Mouse (Mus musculus) lung, embryonic 14.5 days (tissue): ENCODE data around the gene Ap1m2. TPM values are rescaled to one million over a fixed set of nuclear protein-coding genes. Genes with fewer than 3 reads are reported as not detected.
"Not testable (repeated sequence)": the region's sequence is repeated elsewhere in the genome, so short reads cannot be mapped to it uniquely, and the experiment has no call there.

ENCODE experiments used
- ATAC-seq: fragments of 200-750 bp; cut with Nextera tagmentation; 2 replicates; pipeline ENCODE4 v1.8.0; 2017; ENCODE audit warnings: mild to moderate bottlenecking, moderate TSS enrichment, moderate library complexity; ENCODE audit not compliant: insufficient read depth
- DNase-seq: peaks from one replicate; pipeline ENCODE4 v3.0.0-alpha.2; 2015
- H3K27ac ChIP-seq: fragments of 300-500 bp; sonication (generic); 2 replicates; pipeline ENCODE4 v1.5.1; 2014; ENCODE audit warnings: low read depth, mild to moderate bottlenecking, moderate library complexity
- H3K27me3 ChIP-seq: fragments of 300-500 bp; sonication (generic); 2 replicates; pipeline ENCODE4 v1.6.1; 2014; ENCODE audit warnings: low read length, control low read depth; ENCODE audit not compliant: insufficient read depth
- H3K36me3 ChIP-seq: fragments of 300-500 bp; sonication (generic); 2 replicates; pipeline ENCODE4 v1.6.1; 2014; ENCODE audit warnings: control low read depth; ENCODE audit not compliant: insufficient read depth
- H3K4me1 ChIP-seq: fragments of 300-500 bp; sonication (generic); 2 replicates; pipeline ENCODE4 v1.6.1; 2014; ENCODE audit warnings: antibody characterized with exemption, control low read depth; ENCODE audit not compliant: insufficient read depth
- H3K4me2 ChIP-seq: fragments of 300-500 bp; sonication (generic); 2 replicates; pipeline ENCODE4 v1.6.1; 2014; ENCODE audit warnings: mild to moderate bottlenecking
- H3K4me3 ChIP-seq: fragments of 300-500 bp; sonication (generic); 2 replicates; pipeline ENCODE4 v1.5.1; 2014; ENCODE audit warnings: low read depth, low read length
- H3K9ac ChIP-seq: fragments of 300-500 bp; sonication (generic); 2 replicates; pipeline ENCODE4 v1.6.1; 2014
- H3K9me3 ChIP-seq: fragments of 300-500 bp; sonication (generic); 2 replicates; pipeline ENCODE4 v1.6.1; 2016; ENCODE audit warnings: low read depth, low read length, control low read depth
- CTCF ChIP-seq: IDR thresholded peaks from 2 replicates; pipeline ENCODE4 v1.5.1; 2016; ENCODE audit warnings: antibody characterized with exemption, low read depth
- WGBS: fragments of 180-500 bp; shearing (Covaris S2); extraction: QIAGEN DNeasy Blood & Tissue Kit; methylation state at CpG from one replicate; pipeline ENCODE4 v1.1.7; 2014; 5-methylcytosine and 5-hydroxymethylcytosine counted together
- polyA plus RNA-seq: library from polyadenylated mRNA; unstranded; fragments of >200 nt; fragmentation: Nextera tagmentation; extraction: Ambion mirVana; gene quantifications from 2 replicates; pipeline ENCODE4 v1.2.1, GENCODE M21; 2014

Gene Ap1m2
- polyA plus RNA-seq, 1 experiment from 2014 or later = 45.7 TPM

DNA sequence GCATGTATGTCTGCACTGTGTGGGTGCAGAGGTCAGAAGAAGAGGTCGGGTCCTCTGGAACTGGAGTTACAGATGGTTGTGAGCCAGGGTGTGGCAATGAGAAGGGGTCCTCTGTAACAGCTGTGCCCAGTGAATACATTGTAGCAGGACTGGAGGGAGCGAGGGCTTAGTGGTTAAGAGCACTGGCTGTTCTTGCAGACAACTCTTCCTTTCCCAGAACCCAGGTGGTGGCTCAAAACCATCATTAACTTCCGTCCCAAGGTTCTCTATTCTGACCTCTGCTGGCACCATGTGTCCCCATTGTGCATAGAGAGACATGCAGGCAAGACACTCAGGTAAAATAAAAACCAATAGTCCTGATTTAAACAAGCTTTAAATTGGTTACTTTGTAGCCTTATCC, 15.4 kb upstream of the Ap1m2 start:
- 71% methylated on average over 3 of the region's 3 CpGs for WGBS
- no peaks in the 10 kb centered on the region for H3K27me3 ChIP-seq

GRCm38 (mm10) chr9:21324269-21324668, 12.1 kb upstream of the Ap1m2 start:
- Histone ChIP-seq H3K4me1 (peaks cover 7% of the 10 kb centered on the region; the same call in 1 of the 2 replicates), H3K4me2 (no peak overlapping the region), H3K9ac (no peak overlapping the region), H3K9me3 (no peaks in the 10 kb centered on the region), H3K36me3 (0 out of 2 replicates have a peak, but pooled peaks cover 5% of the 10 kb centered on the region), H3K27me3 (no peaks in the 10 kb centered on the region), H3K4me3 (no peak overlapping the region), H3K27ac (no peak overlapping the region)
- no peak for TF ChIP-seq CTCF
- no peak for ATAC-seq
- WGBS = 84% methylated on average over 11 of the region's 11 CpGs
- DNase-seq = no peak

More for the DNA sequence above, 15.4 kb upstream of the Ap1m2 start:
- TF ChIP-seq CTCF = no peak
- no peak overlapping the region for H3K9ac ChIP-seq
- peaks cover 3% of the 10 kb centered on the region; the same call in 1 of the 2 replicates for H3K4me1 ChIP-seq
- H3K27ac ChIP-seq = no peak overlapping the region
- H3K9me3 ChIP-seq = no peaks in the 10 kb centered on the region
- ATAC-seq (no peak), DNase-seq (no peak)
- 0 out of 2 replicates have a peak, but pooled peaks cover 5% of the 10 kb centered on the region for H3K36me3 ChIP-seq
- no peak overlapping the region for H3K4me3 ChIP-seq
- H3K4me2 ChIP-seq = no peak overlapping the region

DNA sequence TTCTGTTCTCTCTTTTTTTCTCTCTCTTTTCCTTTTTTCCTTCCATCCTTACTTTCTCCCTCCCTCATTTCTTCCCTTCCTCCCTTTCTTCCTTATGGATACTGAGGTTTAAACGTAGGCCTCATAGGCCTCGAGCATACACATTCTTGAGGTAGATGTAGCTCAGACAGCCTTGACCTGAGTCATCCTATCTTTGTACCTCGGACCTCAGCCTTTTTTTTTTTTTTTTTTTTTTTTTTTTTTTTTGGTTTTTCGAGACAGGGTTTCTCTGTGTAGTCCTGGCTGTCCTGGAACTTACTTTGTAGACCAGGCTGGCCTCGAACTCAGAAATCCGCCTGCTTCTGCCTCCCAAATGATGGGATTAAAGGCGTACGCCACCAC, 10.8 kb upstream of the Ap1m2 start:
- not testable (repeated sequence) for H3K4me1 ChIP-seq, H3K4me2 ChIP-seq, H3K27me3 ChIP-seq, ATAC-seq, H3K9me3 ChIP-seq, H3K27ac ChIP-seq, H3K4me3 ChIP-seq, H3K9ac ChIP-seq, DNase-seq, H3K36me3 ChIP-seq
- WGBS = 85% methylated on average over 8 of the region's 8 CpGs

DNA sequence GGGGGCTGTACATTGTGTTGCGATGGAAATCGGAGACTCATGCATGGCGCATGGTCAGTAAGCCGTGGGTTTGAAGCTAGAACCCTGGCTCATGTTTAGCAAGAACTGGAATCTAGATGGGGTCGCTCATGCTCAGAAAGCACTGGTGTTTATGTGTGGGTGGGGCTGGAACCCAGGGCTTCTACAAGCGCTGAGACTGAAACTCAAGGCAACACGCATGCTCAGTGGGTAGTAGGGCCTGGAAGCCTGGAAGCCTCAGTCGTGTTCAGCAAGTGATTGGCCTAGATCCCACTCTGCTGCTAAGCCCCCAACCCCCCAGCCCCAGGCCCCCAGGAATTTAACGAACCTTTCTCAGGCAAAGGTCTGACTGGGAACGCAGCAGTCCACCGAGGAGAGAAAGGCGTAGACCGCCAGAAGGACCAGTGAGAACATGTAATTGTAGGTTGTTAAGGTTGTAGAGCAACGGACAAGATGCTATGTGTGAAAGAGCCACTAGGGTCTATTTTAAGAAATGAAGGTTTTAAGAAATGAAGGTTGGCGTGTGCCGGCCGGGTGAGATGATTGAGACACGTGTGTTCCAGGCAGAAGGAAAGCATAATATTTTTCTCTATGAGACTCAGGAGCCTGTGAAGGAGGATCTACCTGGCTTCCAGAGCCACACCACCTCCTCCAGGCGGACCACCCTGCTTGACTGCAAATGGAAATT, 10.2 kb upstream of the Ap1m2 start:
- no peak for ATAC-seq

DNA sequence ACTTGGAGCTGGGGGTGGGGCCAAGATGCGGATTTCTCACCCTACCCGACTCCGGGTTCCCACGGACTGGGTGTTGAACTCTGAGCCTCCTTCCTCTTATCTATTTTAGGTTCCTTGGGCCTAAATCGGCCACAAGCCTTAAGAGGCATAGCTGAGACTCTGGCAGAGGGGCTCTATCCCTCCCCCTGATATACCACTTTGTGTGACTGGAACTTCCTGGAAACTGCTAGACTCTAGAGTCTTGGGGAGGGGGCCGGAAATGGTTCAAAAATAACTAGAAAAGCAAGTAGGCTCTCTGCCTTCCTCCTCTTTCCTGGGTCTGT, 9.3 kb upstream of the Ap1m2 start:
- ATAC-seq (peak; percentile 37; the same call in 1 of the 2 replicates), DNase-seq (peak; percentile 52)
- TF ChIP-seq CTCF = no peak
- Histone ChIP-seq H3K4me3 (peak overlapping the region; percentile 63), H3K9ac (peak overlapping the region; percentile 67), H3K4me1 (peaks cover 7% of the 10 kb centered on the region; the same call in 1 of the 2 replicates), H3K36me3 (0 out of 2 replicates have a peak, but pooled peaks cover 5% of the 10 kb centered on the region), H3K27ac (no peak overlapping the region), H3K9me3 (no peaks in the 10 kb centered on the region), H3K4me2 (peak overlapping the region; percentile 96), H3K27me3 (no peaks in the 10 kb centered on the region)
- WGBS = 8% methylated on average over 6 of the region's 6 CpGs

More for the DNA sequence above, 10.2 kb upstream of the Ap1m2 start:
- no peaks in the 10 kb centered on the region for H3K27me3 ChIP-seq
- no peak for DNase-seq
- H3K27ac ChIP-seq = no peak overlapping the region
- peak overlapping the region; percentile 96 for H3K4me2 ChIP-seq
- H3K9me3 ChIP-seq = no peaks in the 10 kb centered on the region
- peaks cover 7% of the 10 kb centered on the region; the same call in 1 of the 2 replicates for H3K4me1 ChIP-seq
- 0 out of 2 replicates have a peak, but pooled peaks cover 5% of the 10 kb centered on the region for H3K36me3 ChIP-seq
- no peak for TF ChIP-seq CTCF
- no peak overlapping the region for H3K9ac ChIP-seq
- H3K4me3 ChIP-seq = peak overlapping the region; percentile 63; the same call in 1 of the 2 replicates
- WGBS = 81% methylated on average over 19 of the region's 19 CpGs

DNA sequence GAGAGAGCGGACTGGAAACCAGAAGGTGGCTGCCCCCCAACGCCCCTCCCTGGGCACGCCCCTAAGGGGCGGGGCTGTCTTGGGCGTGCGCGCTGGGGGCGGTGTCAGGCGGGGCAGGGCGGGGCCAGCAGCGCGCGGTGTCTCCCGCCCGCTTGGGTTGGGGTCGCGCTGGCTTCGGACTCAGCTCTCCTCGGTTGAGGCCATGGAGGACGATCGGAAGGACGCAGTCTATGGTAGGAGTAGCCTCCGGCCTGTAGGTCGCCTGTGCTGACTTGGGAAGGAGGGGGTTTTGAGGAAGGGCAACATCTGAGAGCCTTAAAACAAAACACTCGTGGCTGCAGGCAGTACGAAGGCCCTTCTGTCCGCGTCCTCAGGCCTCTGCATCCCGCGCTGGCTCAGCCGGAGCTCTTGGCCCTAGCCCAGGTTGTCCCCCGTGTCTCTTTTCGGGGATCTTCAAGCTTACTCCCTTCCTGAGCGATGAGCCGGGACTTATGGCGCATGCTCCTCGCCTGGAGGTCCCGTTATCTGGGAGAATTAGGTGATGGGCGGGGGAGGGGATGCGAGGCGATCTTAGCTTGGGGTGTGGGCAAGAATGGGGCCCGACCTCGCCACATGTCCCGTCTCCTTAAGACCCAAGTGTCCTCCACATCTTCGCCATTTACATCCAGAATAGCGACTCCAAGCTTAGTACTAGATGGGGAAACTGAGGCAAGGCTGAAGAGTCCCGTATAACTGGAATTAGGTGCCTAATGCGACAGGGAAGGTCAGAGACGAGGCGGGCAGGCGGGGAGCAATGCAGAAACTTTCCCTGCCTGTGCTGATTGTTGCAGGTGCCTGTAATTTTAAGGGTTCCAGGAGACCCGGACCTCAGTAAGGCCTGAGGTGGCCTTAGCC, 8.7 kb upstream of the Ap1m2 start, which contains the start of gene Slc44a2:
Gene Slc44a2 (plus strand): TSS at position 80 of the 894 bp plus-strand sequence.
- H3K4me3 ChIP-seq = peak within 1 kb of the TSS; percentile 63
- DNase-seq (peak; percentile 95), ATAC-seq (peak; percentile 89)
- under 1% methylated on average over 52 of the region's 52 CpGs for WGBS
- H3K36me3 ChIP-seq = 0 out of 2 replicates have a peak, but pooled peaks cover 5% of the 10 kb centered on the region
- H3K4me2 ChIP-seq = peak within 1 kb of the TSS; percentile 96
- no peaks in the 10 kb centered on the region for H3K27me3 ChIP-seq
- peaks cover 7% of the 10 kb centered on the region; the same call in 1 of the 2 replicates for H3K4me1 ChIP-seq
- no peaks in the 10 kb centered on the region for H3K9me3 ChIP-seq
- TF ChIP-seq CTCF = no peak
- peak within 1 kb of the TSS; percentile 67 for H3K9ac ChIP-seq
- H3K27ac ChIP-seq = peak within 1 kb of the TSS; percentile 14; the same call in 1 of the 2 replicates

GRCm38 (mm10) chr9:21320280-21320618, 8.1 kb upstream of the Ap1m2 start:
- Histone ChIP-seq H3K9ac (peak overlapping the region; percentile 67; the same call in 1 of the 2 replicates), H3K9me3 (no peaks in the 10 kb centered on the region), H3K4me3 (peak overlapping the region; percentile 63), H3K4me2 (peak overlapping the region; percentile 96), H3K4me1 (peaks cover 7% of the 10 kb centered on the region; the same call in 1 of the 2 replicates), H3K27ac (no peak overlapping the region), H3K27me3 (no peaks in the 10 kb centered on the region), H3K36me3 (0 out of 2 replicates have a peak, but pooled peaks cover 5% of the 10 kb centered on the region)
- 30% methylated on average over 4 of the region's 4 CpGs for WGBS
- ATAC-seq (no peak; the same call in 1 of the 2 replicates), DNase-seq (no peak)
- no peak for TF ChIP-seq CTCF
